Mouse (Mus musculus) midbrain, embryonic 16.5 days (tissue): ENCODE results near the gene Dnm3. TPM values are rescaled to one million over a fixed set of nuclear protein-coding genes. Genes with fewer than 3 reads are reported as not detected.

Source experiments
- ATAC-seq: fragments of 200-750 bp; cut with Nextera tagmentation; 2 replicates; pipeline ENCODE4 v1.8.0; 2017; ENCODE audit warnings: moderate TSS enrichment
- H3K27ac ChIP-seq: fragments of 300-500 bp; sonication (generic); 2 replicates; pipeline ENCODE4 v1.5.1; 2014; ENCODE audit warnings: mild to moderate bottlenecking, low read length, mixed read lengths
- H3K27me3 ChIP-seq: fragments of 300-500 bp; sonication (generic); 2 replicates; pipeline ENCODE4 v1.6.1; 2014; ENCODE audit warnings: low read depth, low read length, mixed read lengths; ENCODE audit not compliant: control insufficient read depth, insufficient read depth
- H3K36me3 ChIP-seq: fragments of 300-500 bp; sonication (generic); 2 replicates; pipeline ENCODE4 v1.6.1; 2014; ENCODE audit warnings: mild to moderate bottlenecking, low read length, moderate library complexity, mixed read lengths; ENCODE audit not compliant: control insufficient read depth, insufficient read depth
- H3K4me1 ChIP-seq: fragments of 300-500 bp; sonication (generic); 2 replicates; pipeline ENCODE4 v1.6.1; 2014; ENCODE audit warnings: mild to moderate bottlenecking, low read length, mixed read lengths; ENCODE audit not compliant: control insufficient read depth, insufficient read depth
- H3K4me2 ChIP-seq: fragments of 300-500 bp; sonication (generic); 2 replicates; pipeline ENCODE4 v1.6.1; 2014; ENCODE audit warnings: mild to moderate bottlenecking, low read length, mixed read lengths
- H3K4me3 ChIP-seq: fragments of 300-500 bp; sonication (generic); 2 replicates; pipeline ENCODE4 v1.5.1; 2014; ENCODE audit warnings: low read depth, mild to moderate bottlenecking, low read length, moderate library complexity, mixed read lengths
- H3K9ac ChIP-seq: fragments of 300-500 bp; sonication (generic); 2 replicates; pipeline ENCODE4 v1.6.1; 2014; ENCODE audit warnings: low read depth, low read length, mixed read lengths
- H3K9me3 ChIP-seq: fragments of 300-500 bp; sonication (generic); replicated peaks from 2 replicates; pipeline ENCODE4 v1.6.1; 2014; ENCODE audit warnings: mild to moderate bottlenecking, low read length, mixed read lengths; ENCODE audit not compliant: control insufficient read depth, poor library complexity, severe bottlenecking
- WGBS: fragments of 180-500 bp; shearing (Covaris S2); extraction: QIAGEN DNeasy Blood & Tissue Kit; methylation state at CpG from one replicate; pipeline ENCODE4 v1.1.7; 2014; 5-methylcytosine and 5-hydroxymethylcytosine counted together
- polyA plus RNA-seq: library from polyadenylated mRNA; unstranded; fragments of >200 nt; fragmentation: Nextera tagmentation; extraction: Ambion mirVana; gene quantifications from 2 replicates; pipeline ENCODE4 v1.2.1, GENCODE M21; 2015

The Dnm3 gene
- polyA plus RNA-seq, 1 experiment from 2014 or later = 69.4 TPM

DNA sequence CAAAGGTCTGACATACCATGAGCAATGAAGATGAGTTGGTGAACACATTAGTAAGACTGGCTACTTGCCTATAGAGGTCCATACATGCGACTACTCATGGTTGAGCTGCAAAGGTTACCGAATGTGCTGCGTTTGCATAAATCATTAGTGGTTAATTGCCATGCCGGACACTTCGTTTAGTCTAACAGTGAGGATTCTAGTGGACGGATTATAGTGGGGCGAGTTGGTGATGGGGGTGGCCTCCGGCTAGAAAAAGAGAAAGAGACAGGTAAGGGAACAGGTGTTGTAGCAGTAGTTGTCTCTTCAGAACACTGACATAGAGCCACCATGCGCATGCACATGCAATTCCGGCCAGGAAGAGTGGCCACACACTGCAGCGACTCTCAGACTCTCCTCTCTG lies 486.0 kb downstream of the Dnm3 start:
- no peaks in the 10 kb centered on the region for H3K9me3 ChIP-seq
- no peak overlapping the region for H3K9ac ChIP-seq
- H3K4me1 ChIP-seq = no peaks in the 10 kb centered on the region
- H3K4me2 ChIP-seq = no peak overlapping the region
- no peak overlapping the region for H3K27ac ChIP-seq
- no peaks in the 10 kb centered on the region for H3K27me3 ChIP-seq
- ATAC-seq = no peak
- H3K4me3 ChIP-seq = no peak overlapping the region
- WGBS = 94% methylated on average over 11 of the region's 11 CpGs
- H3K36me3 ChIP-seq = no peaks in the 10 kb centered on the region

DNA sequence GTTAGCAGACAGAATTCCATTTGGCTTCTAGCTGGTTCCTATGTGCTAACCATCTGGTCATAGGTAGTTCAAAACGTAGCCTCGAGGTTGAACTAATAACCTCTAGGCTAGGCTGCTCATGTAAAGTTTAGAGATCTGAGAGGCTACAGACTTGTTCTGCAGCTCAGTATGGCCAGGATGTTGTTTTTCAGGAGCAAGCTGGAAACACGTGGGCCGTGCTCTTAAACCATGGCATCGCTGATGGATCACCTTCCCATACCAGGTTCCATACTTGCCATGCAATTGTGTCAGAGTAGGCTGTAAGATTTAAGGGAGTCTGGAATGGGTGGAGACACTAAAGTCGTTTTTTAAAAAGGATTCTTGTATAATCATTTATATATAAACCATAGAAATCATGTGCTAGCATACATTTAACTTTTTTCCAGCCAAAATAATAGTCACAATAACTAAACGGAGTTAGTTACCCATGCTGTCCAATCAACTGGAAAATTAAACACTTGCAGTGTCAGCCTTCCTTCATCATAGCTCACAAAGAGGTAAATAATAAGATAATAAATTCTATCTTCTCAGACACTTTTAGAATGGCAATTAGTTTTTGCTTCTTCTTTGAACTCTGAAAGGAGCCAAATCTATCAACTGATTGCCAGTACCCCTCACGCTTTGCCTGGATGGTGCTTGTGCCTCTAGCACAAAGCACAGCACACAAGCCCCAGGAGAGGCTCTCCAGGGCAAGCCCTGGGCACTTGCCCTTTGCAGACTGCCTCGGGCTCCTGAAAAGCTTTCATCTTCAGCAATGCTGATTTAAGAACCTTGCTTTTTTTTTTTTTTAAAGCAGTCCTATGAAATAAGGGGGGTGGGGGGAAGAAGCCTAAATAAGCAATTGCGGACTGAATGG lies 486.9 kb downstream of the Dnm3 start:
- Histone ChIP-seq H3K27me3 (no peaks in the 10 kb centered on the region), H3K4me3 (no peak overlapping the region), H3K9me3 (no peaks in the 10 kb centered on the region), H3K9ac (no peak overlapping the region), H3K36me3 (no peaks in the 10 kb centered on the region), H3K4me1 (no peaks in the 10 kb centered on the region), H3K4me2 (no peak overlapping the region), H3K27ac (no peak overlapping the region)
- ATAC-seq = no peak
- WGBS = 69% methylated on average over 10 of the region's 10 CpGs

DNA sequence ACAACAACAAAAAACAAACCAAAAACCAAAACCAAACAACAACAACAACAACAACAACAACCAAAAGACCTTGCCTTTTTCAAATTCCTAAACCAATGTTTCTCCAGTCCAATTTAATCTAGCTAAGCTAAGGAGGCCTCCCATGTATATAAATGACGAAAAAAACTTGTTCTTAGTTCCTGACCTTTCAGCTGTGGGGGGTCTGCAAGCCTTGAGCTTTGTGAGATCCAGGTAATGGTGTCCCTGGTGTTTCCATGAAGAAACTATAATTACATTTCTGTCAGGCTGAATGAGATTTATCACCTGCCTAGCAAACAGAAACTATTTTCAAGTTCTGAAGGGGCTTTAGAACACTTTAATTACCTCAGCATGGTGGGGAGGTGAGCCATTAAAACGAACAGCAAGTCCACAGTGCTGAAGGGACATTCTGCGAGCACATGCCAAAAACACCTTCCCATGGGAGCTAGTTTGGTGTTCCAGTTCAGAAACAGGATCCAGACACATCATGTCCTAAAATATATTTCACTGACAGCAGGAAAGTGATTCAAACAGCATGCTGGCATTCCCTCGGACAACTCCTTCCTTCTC lies 493.8 kb downstream of the Dnm3 start:
- H3K4me1 ChIP-seq = no peaks in the 10 kb centered on the region
- no peak overlapping the region for H3K9ac ChIP-seq
- no peak for ATAC-seq
- no peak overlapping the region for H3K4me2 ChIP-seq
- H3K36me3 ChIP-seq = no peaks in the 10 kb centered on the region
- H3K9me3 ChIP-seq = no peaks in the 10 kb centered on the region
- WGBS = 29% methylated on average over 4 of the region's 4 CpGs
- no peaks in the 10 kb centered on the region for H3K27me3 ChIP-seq
- no peak overlapping the region for H3K4me3 ChIP-seq
- no peak overlapping the region for H3K27ac ChIP-seq

DNA sequence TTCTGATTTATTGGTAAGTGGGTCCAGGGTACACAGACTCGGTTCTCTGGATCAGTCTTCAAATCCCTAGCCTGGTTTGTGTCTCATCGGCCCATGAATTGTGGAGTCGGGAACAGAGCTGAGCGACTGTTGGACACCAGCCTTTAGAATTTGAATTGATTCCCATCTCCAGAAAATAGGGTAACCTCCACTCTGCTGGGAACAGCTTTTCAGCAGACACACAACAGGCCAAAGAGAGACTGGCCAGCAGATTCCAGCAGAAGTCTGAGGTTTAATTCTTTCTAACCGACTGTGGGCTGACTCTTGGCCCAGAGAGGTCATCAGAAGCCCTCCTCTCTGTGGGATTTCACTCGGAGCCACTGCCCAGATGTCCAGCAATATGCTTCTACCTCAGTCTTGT lies 494.4 kb downstream of the Dnm3 start:
- Histone ChIP-seq H3K4me2 (no peak overlapping the region), H3K27me3 (no peaks in the 10 kb centered on the region), H3K9me3 (no peaks in the 10 kb centered on the region), H3K4me3 (no peak overlapping the region), H3K27ac (no peak overlapping the region), H3K4me1 (no peaks in the 10 kb centered on the region), H3K9ac (no peak overlapping the region), H3K36me3 (no peaks in the 10 kb centered on the region)
- ATAC-seq = no peak
- WGBS = 60% methylated on average over 6 of the region's 6 CpGs

DNA sequence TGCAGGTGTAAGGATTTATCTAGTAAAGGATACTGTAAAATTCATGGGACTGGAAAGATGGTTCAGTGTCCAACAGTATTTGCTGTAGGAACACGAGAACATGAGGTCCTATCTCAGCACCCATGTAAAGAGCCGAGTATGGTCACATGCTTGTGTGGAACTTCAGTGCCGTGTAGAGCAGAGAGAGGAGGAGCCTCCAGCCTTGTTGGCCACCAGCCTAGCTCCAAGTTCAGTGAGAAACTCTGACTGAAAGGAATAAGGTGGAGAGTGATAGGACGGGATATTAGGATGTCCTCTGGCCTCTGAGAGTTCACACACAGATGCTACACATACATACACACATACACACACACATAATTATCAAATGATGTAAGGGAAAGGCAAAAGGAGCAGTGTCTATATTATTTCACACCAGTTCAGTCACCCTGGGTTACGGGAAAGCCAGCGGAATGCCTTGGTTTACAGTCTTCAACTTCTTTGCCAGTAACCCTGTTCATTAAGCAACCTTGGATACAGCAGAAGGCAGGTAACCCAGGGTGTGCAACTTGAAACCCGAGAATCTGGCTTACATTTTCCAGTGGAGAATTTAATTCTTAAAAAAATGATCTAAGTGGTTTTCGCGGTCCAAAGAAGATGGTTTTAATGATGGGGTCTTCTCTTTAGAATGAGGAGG lies 497.1 kb downstream of the Dnm3 start:
- Histone ChIP-seq H3K4me2 (no peak overlapping the region), H3K4me3 (no peak overlapping the region), H3K4me1 (no peaks in the 10 kb centered on the region), H3K9ac (no peak overlapping the region), H3K27me3 (no peaks in the 10 kb centered on the region), H3K27ac (no peak overlapping the region), H3K9me3 (no peaks in the 10 kb centered on the region), H3K36me3 (no peaks in the 10 kb centered on the region)
- WGBS = 90% methylated on average over 9 of the region's 9 CpGs
- no peak for ATAC-seq

DNA sequence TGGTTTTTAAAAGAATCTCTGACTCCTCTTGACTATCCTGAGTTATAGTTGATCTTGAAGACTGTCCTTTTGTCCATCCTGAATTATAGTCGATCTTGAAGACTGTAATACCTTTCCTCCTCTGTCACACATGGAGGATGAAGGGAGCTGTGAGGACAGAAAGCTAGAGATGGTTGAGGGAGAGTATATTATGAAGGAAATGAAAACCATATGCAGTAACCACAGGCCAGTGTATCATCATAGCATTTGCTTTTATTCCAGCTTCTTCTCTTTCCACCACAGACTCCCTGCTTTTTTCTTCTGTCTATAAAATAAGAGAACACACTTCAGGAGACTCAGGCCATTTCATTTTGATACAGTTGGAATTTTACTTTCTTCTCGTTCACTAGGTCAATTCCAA lies 497.8 kb downstream of the Dnm3 start:
- Histone ChIP-seq H3K27me3 (no peaks in the 10 kb centered on the region), H3K4me2 (no peak overlapping the region), H3K36me3 (no peaks in the 10 kb centered on the region), H3K4me3 (no peak overlapping the region), H3K27ac (no peak overlapping the region), H3K9me3 (no peaks in the 10 kb centered on the region), H3K9ac (no peak overlapping the region), H3K4me1 (no peaks in the 10 kb centered on the region)
- 87% methylated on average over 2 of the region's 2 CpGs for WGBS
- ATAC-seq = no peak

DNA sequence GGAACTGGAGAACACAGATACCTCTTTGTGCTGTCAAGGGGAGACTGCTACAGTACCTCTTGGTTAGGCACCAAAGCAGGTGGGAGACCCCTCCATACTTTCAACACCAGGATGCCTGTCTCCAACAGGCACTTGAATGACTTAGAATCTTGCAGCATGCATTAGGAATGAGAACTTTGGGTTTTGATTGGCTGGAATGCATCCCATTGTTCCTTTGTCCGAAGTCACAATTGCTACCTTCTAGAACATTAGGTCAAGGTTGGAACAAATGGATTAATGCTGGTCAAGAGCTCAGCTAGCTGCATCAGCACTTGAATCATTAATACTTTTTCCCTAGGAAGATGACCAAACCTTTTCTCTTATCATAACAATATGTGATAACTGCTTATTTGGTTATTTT lies 498.3 kb downstream of the Dnm3 start, which contains the start of gene 4930558K02Rik:
Gene 4930558K02Rik, minus strand, starts transcription at position 101 of the 400 bp plus-strand sequence.
- Histone ChIP-seq H3K9me3 (no peaks in the 10 kb centered on the region), H3K4me2 (no peak within 1 kb of the TSS), H3K27me3 (no peaks in the 10 kb centered on the region), H3K4me1 (no peaks in the 10 kb centered on the region), H3K27ac (no peak within 1 kb of the TSS), H3K9ac (no peak within 1 kb of the TSS), H3K36me3 (no peaks in the 10 kb centered on the region), H3K4me3 (no peak within 1 kb of the TSS)
- no peak for ATAC-seq
- WGBS = 75% methylated on average over 1 of the region's 1 CpGs

DNA sequence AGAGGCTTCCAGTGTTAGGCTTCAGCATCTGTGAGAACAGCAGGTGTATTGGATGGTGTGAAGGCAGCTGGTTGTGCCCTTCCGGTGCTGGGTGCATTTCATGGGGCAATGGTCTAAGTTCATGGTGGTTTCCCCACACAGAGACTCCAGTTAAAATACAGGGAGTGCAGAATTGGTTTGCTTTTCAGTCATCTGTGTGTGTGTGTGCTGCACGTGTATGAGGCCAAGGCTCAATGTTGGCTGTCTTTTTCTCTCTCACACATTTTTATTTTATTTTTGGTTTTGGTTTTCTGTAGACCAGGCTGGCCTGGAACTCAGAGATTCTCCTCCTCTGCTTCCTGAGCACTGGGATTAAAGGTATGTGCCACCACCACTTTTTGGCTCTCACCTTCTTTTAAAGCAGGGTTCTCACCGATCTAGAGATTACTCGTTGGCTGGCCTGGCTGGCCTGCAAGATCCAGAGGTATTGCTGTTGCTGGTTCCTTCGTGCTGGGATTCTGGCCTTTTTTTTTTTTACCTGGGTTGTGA lies 499.6 kb downstream of the Dnm3 start:
- Histone ChIP-seq H3K4me1 (no peaks in the 10 kb centered on the region), H3K9me3 (no peaks in the 10 kb centered on the region), H3K4me2 (no peak overlapping the region), H3K27me3 (no peaks in the 10 kb centered on the region), H3K4me3 (no peak overlapping the region), H3K27ac (no peak overlapping the region), H3K9ac (no peak overlapping the region), H3K36me3 (no peaks in the 10 kb centered on the region)
- no peak for ATAC-seq
- WGBS = 90% methylated on average over 5 of the region's 5 CpGs

DNA sequence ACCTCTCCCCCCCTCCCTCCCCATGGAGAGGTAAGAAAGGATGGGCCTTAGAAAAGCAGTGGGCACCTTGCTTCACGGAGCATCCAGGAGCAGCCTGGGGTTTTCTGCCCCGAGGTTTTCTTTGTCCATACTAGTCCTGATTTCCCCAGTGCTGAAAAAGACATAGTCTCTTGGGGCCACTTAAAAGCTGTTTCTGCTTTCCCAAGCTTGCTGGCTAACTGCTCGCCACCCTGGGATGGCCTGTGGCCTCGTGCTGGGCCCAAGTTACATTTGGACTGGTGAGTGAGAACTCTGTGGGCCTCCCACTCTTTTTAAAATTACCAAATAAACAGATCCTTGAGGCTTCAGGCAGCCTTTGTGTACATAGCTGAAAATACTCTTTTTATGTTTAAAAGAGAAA lies 500.5 kb downstream of the Dnm3 start:
- Histone ChIP-seq H3K4me1 (no peaks in the 10 kb centered on the region), H3K27me3 (no peaks in the 10 kb centered on the region), H3K27ac (no peak overlapping the region), H3K4me3 (no peak overlapping the region), H3K9me3 (no peaks in the 10 kb centered on the region), H3K4me2 (no peak overlapping the region), H3K9ac (no peak overlapping the region), H3K36me3 (no peaks in the 10 kb centered on the region)
- no peak for ATAC-seq
- WGBS = 72% methylated on average over 4 of the region's 4 CpGs
